Mouse (Mus musculus): ENCODE results near the gene Slx1b. TPM values are rescaled to one million over a fixed set of nuclear protein-coding genes. Genes with fewer than 3 reads are reported as not detected.
A peak's percentile ranks its signal among the peaks of the same experiment; 100 is the strongest.

Gene Slx1b
- polyA plus RNA-seq, 1 experiment from 2014 or later: 15.3 TPM

DNA sequence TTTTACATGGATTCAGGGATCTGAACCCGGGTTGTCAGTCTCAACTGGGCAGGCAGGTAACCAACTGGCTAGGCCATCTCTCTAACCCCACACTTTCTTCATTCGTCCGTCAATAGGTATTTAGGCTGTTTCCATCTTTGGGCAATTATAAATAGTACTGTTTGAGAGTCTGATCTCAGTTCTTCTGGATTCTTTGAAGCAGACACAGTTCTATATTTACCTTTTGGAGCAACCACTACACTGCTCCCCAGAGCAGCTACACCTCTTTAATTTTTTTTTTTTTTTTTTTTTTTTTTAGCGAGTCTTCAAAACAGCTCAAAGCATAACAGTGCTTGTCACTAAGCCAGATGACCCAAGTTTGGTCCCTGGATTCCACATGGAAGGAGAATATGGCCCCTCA is 20.1 kb upstream of the Slx1b start:
- no peak for DNase-seq (ENCODE audit: low spot score)
- Histone ChIP-seq H3K27me3 (ENCODE audit: insufficient read depth, poor library complexity, severe bottlenecking) (no peaks in the 10 kb centered on the region), H3K4me3 (no peak overlapping the region), H3K36me3 (no peaks in the 10 kb centered on the region), H3K27ac (no peak overlapping the region), H3K4me1 (replicated peaks) (no peaks in the 10 kb centered on the region), H3K9me3 (no peaks in the 10 kb centered on the region)
- 81% methylated on average over 4 of the region's 4 CpGs for WGBS

GRCm38 (mm10) chr7:126711910-126712309 is 16.3 kb upstream of the Slx1b start:
- Histone ChIP-seq H3K27ac (no peak overlapping the region), H3K36me3 (no peaks in the 10 kb centered on the region), H3K4me3 (no peak overlapping the region), H3K9me3 (no peaks in the 10 kb centered on the region), H3K27me3 (ENCODE audit: insufficient read depth, poor library complexity, severe bottlenecking) (no peaks in the 10 kb centered on the region), H3K4me1 (replicated peaks) (no peaks in the 10 kb centered on the region)
- 79% methylated on average over 3 of the region's 3 CpGs for WGBS
- DNase-seq (ENCODE audit: low spot score): no peak

- H3K4me3 ChIP-seq: no peak overlapping the region
- 66% methylated on average over 4 of the region's 4 CpGs for WGBS
- DNase-seq (ENCODE audit: low spot score): no peak
- H3K36me3 ChIP-seq: no peaks in the 10 kb centered on the region
- H3K27ac ChIP-seq: no peak overlapping the region
- peaks cover 3% of the 10 kb centered on the region for H3K4me1 ChIP-seq (replicated peaks)
- peaks cover 14% of the 10 kb centered on the region for H3K27me3 ChIP-seq (ENCODE audit: insufficient read depth, poor library complexity, severe bottlenecking)
- H3K9me3 ChIP-seq: no peaks in the 10 kb centered on the region
Observed at GRCm38 (mm10) chr7:126710266-126710665, 14.7 kb upstream of the Slx1b start.

GRCm38 (mm10) chr7:126708175-126708952 is 12.8 kb upstream of the Slx1b start:
- DNase-seq (ENCODE audit: low spot score): no peak
- Histone ChIP-seq H3K4me1 (replicated peaks) (peaks cover 22% of the 10 kb centered on the region), H3K9me3 (no peaks in the 10 kb centered on the region), H3K4me3 (no peak overlapping the region), H3K27ac (no peak overlapping the region), H3K27me3 (ENCODE audit: insufficient read depth, poor library complexity, severe bottlenecking) (peaks cover 33% of the 10 kb centered on the region), H3K36me3 (no peaks in the 10 kb centered on the region)
- WGBS: 87% methylated on average over 10 of the region's 10 CpGs

DNA sequence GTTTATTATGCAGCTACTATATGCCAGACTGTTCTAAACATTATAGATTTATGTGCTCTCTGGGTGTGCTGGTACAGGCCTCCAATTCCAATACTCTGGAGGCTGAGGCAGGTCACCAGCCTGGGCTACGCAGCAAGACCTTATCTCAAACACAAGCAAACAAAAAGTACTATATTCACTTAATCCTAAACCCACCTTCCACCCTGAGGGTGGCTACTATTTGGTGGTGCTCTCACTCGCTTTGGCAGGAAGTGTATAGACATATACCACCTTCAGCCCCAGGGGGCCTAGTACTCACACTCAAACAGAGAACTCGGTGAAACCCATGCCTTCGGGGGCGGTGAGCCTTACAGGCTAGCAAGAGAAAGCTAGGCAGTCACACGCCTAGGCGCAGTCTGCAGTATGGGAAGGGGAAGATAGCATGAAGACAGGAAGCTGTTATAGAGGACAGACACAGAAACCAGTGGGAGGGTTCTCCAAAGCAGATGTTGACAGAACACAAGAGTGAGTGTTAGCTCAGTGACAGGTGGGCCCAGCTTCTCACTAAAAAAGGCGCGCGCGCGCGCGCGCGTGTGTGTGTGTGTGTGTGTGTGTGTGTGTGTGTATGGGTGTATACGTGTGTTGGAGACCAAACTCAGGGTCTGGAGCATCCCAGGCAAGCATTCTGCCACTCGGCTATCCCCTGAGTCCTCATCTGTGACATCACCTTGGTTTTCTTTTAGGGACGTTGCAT is 12.0 kb upstream of the Slx1b start, which contains the start of gene Coro1a:
Gene Coro1a (minus strand): TSS at position 346 of the 733 bp plus-strand sequence.
- Histone ChIP-seq H3K36me3 (no peaks in the 10 kb centered on the region), H3K27me3 (ENCODE audit: insufficient read depth, poor library complexity, severe bottlenecking) (peaks cover 40% of the 10 kb centered on the region), H3K4me3 (no peak within 1 kb of the TSS), H3K27ac (no peak within 1 kb of the TSS), H3K9me3 (no peaks in the 10 kb centered on the region), H3K4me1 (replicated peaks) (peaks cover 30% of the 10 kb centered on the region)
- DNase-seq (ENCODE audit: low spot score): no peak
- 92% methylated on average over 19 of the region's 19 CpGs for WGBS

DNA sequence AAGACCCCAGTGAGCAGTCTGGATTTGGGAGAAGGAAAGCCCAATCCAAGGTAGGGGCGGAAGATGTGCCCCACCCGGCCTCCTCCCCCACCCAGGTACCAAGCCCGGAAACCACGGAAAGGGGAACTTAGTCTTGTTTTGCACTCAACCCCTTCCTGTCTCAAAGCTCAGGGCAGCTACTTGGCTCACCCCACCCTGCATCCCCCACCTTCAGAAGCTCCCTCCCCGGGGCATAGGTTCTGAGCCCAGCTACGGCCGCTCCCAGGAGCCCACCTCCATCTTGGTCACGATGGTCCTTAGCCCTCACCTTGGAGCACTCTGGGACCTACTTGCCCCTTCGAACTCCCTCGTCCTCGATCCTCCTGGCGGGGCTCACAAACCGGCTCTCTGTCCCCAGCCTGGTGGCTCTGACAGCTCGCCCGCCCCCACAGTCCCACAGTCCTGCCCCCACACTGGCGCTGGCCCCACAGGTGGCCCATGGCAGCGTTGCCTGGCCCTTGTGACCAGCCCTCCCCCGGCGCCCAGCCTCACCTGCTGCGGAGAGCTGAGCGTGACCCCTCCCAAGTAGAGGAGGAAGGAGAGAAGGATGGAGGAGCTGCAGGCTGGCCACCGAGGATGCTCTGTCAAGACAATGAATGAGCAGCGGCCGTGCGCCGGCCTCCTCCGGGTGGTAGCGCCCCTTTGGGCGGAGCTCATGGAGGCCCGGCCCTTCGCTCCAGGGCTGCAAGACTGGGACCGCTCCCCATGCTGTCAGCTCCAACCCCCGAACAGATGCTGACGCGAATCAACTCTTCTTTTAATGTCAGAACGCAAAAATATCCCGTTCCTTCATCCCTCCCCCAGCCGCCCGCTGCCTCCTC is 8.8 kb upstream of the Slx1b start:
- DNase-seq (ENCODE audit: low spot score): peak; percentile 78
- H3K27me3 ChIP-seq (ENCODE audit: insufficient read depth, poor library complexity, severe bottlenecking): peaks cover 52% of the 10 kb centered on the region
- peaks cover 61% of the 10 kb centered on the region for H3K4me1 ChIP-seq (replicated peaks)
- H3K27ac ChIP-seq: peak overlapping the region; percentile 90
- H3K36me3 ChIP-seq: peaks cover 12% of the 10 kb centered on the region
- 3% methylated on average over 39 of the region's 39 CpGs for WGBS
- peak overlapping the region; percentile 78 for H3K4me3 ChIP-seq
- H3K9me3 ChIP-seq: no peaks in the 10 kb centered on the region

DNA sequence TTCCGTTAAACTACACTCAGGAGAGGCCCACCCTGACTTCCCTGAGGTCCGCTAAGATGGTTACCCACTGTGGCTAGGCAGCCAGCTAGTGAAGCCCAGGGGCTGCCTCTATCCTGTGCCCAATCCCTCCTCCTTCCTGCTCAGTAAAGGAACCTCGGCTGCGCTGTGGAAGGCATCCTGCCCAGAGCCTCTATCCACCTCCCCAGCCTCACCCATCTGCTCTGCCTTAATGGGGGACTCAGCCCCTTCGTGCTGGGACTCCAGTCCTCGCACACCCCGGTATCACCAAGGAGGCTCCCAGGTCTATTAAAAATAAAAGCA is 8.1 kb upstream of the Slx1b start:
- WGBS: 17% methylated on average over 7 of the region's 7 CpGs
- no peak for DNase-seq (ENCODE audit: low spot score)
- peak overlapping the region; percentile 90 for H3K27ac ChIP-seq
- peaks cover 52% of the 10 kb centered on the region for H3K27me3 ChIP-seq (ENCODE audit: insufficient read depth, poor library complexity, severe bottlenecking)
- peaks cover 18% of the 10 kb centered on the region for H3K36me3 ChIP-seq
- peak overlapping the region; percentile 78 for H3K4me3 ChIP-seq
- peaks cover 62% of the 10 kb centered on the region for H3K4me1 ChIP-seq (replicated peaks)
- no peaks in the 10 kb centered on the region for H3K9me3 ChIP-seq

- H3K4me3 ChIP-seq: peak overlapping the region; percentile 78
- WGBS: 87% methylated on average over 12 of the region's 12 CpGs
- peak overlapping the region; percentile 90; the same call in 1 of the 2 replicates for H3K27ac ChIP-seq
- peaks cover 62% of the 10 kb centered on the region for H3K4me1 ChIP-seq (replicated peaks)
- DNase-seq (ENCODE audit: low spot score): no peak
- H3K27me3 ChIP-seq (ENCODE audit: insufficient read depth, poor library complexity, severe bottlenecking): peaks cover 52% of the 10 kb centered on the region
- H3K36me3 ChIP-seq: peaks cover 23% of the 10 kb centered on the region
- no peaks in the 10 kb centered on the region for H3K9me3 ChIP-seq
Observed at GRCm38 (mm10) chr7:126702861-126703756, 7.5 kb upstream of the Slx1b start.

DNA sequence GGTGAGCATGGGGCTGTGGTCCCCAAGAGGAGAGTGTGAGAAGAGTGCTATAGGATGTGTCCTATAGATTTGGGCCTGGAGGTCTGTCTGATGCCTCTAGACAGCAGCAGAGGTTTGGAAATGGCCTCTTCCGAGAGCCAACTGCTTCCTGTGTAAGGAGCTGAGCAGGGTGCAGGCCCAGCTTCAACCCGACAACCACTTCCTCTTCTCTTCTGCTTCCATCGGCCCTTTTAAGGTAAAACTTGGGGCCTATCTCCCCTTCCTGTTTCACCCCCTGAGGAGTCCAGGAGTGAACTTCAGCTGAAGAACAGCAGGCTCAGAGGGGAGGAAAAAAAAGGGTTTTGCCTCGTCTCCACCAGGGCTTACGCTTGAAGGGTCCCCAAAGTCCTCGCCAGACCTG is 6.8 kb upstream of the Slx1b start:
- Histone ChIP-seq H3K27ac (no peak overlapping the region), H3K4me3 (no peak overlapping the region), H3K36me3 (peaks cover 31% of the 10 kb centered on the region)

GRCm38 (mm10) chr7:126701559-126702357 is 6.2 kb upstream of the Slx1b start:
- Histone ChIP-seq H3K9me3 (no peaks in the 10 kb centered on the region), H3K27ac (peak overlapping the region; percentile 23; the same call in 1 of the 2 replicates), H3K4me1 (replicated peaks) (peaks cover 72% of the 10 kb centered on the region), H3K27me3 (ENCODE audit: insufficient read depth, poor library complexity, severe bottlenecking) (peaks cover 52% of the 10 kb centered on the region), H3K4me3 (peak overlapping the region; percentile 29; the same call in 1 of the 2 replicates), H3K36me3 (peaks cover 36% of the 10 kb centered on the region)
- DNase-seq (ENCODE audit: low spot score): no peak
- WGBS: 56% methylated on average over 24 of the region's 24 CpGs

More for the DNA sequence above, 6.8 kb upstream of the Slx1b start:
- H3K27me3 ChIP-seq (ENCODE audit: insufficient read depth, poor library complexity, severe bottlenecking): peaks cover 52% of the 10 kb centered on the region
- DNase-seq (ENCODE audit: low spot score): no peak
- no peaks in the 10 kb centered on the region for H3K9me3 ChIP-seq
- 80% methylated on average over 6 of the region's 6 CpGs for WGBS
- peaks cover 66% of the 10 kb centered on the region for H3K4me1 ChIP-seq (replicated peaks)

DNA sequence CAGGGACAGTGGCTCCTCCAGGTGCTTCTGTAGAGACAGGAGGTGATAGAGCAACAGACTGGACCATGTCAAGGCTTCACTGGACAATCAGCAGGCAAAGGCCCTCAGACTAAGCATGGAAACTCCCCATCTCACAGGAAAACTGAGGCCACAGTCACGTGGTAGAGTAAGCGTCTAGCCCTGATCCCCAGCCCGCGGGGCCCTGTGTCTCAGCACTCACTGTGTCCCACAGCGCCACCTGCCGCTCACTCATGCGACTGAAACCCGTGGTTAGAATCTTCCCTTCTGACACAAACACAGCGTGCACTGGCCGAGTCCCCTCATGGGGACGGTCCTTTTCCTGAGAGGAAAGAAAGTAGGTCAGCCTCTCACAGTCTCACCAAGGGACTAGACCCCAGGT is 5.5 kb upstream of the Slx1b start:
- WGBS: under 1% methylated on average over 11 of the region's 11 CpGs
- Histone ChIP-seq H3K27ac (0 out of 2 replicates have a peak overlapping the region, but pooled peaks have one; percentile 23), H3K4me3 (peak overlapping the region; percentile 29; the same call in 1 of the 2 replicates), H3K4me1 (replicated peaks) (peaks cover 79% of the 10 kb centered on the region), H3K36me3 (peaks cover 36% of the 10 kb centered on the region), H3K27me3 (ENCODE audit: insufficient read depth, poor library complexity, severe bottlenecking) (peaks cover 46% of the 10 kb centered on the region), H3K9me3 (no peaks in the 10 kb centered on the region)
- DNase-seq (ENCODE audit: low spot score): peak; percentile 88

Data from hindbrain, embryonic 10.5 days (tissue).